Mouse (Mus musculus) heart, adult 2 months (tissue): Measurements from ENCODE around the gene Bnip2. TPM values are rescaled to one million over a fixed set of nuclear protein-coding genes. Genes with fewer than 3 reads are reported as not detected.

Source experiments
- DNase-seq, 2 experiments: peaks; one replicate each; pipeline ENCODE4 v3.0.0; 2021
- H3K27ac ChIP-seq: fragments of 200-600 bp; 2 replicates; pipeline ENCODE4 v1.8.1; 2022
- H3K27me3 ChIP-seq: fragments of 200-500 bp; 2 replicates; pipeline ENCODE4 v1.6.1; 2012; ENCODE audit warnings: mild to moderate bottlenecking, low read length, inconsistent platforms, mixed read lengths; ENCODE audit not compliant: control insufficient read depth, insufficient read depth
- H3K36me3 ChIP-seq: fragments of 200-500 bp; 2 replicates; pipeline ENCODE4 v1.6.1; 2012; ENCODE audit warnings: low read length, inconsistent platforms; ENCODE audit not compliant: control insufficient read depth, insufficient read depth
- H3K4me1 ChIP-seq: fragments of 200-500 bp; 2 replicates; pipeline ENCODE4 v1.6.1; 2011; ENCODE audit warnings: low read length; ENCODE audit not compliant: control insufficient read depth, insufficient read depth
- H3K4me3 ChIP-seq: fragments of 200-600 bp; 2 replicates; pipeline ENCODE4 v1.8.1; 2022
- H3K79me2 ChIP-seq: fragments of 200-500 bp; replicated peaks from 2 replicates; pipeline ENCODE4 v1.6.1; 2012; ENCODE audit warnings: mild to moderate bottlenecking, inconsistent platforms, low read length, moderate library complexity, mixed read lengths; ENCODE audit not compliant: control insufficient read depth, insufficient read depth
- H3K9ac ChIP-seq: fragments of 200-500 bp; 2 replicates; pipeline ENCODE4 v1.6.1; 2012; ENCODE audit warnings: low read depth, mild to moderate bottlenecking, control low read depth, inconsistent platforms, low read length, mixed read lengths
- CTCF ChIP-seq: fragments of 200-600 bp; IDR thresholded peaks from 2 replicates; pipeline ENCODE4 v1.8.1; 2022; ENCODE audit warnings: antibody characterized with exemption, mild to moderate bottlenecking, moderate library complexity
- EP300 ChIP-seq: fragments of 200-500 bp; IDR thresholded peaks from 2 replicates; pipeline ENCODE4 v1.6.1; 2011; ENCODE audit warnings: low read depth, low read length, control low read depth; ENCODE audit not compliant: insufficient read depth
- POLR2A ChIP-seq: fragments of 200-500 bp; IDR thresholded peaks from 2 replicates; pipeline ENCODE4 v1.6.1; 2011; ENCODE audit warnings: mild to moderate bottlenecking, low read depth, low read length, control low read depth; ENCODE audit not compliant: insufficient read depth
- WGBS: fragments of 180-500 bp; shearing (Covaris S2); methylation state at CpG from one replicate; pipeline ENCODE4 v1.1.7; 2018; 5-methylcytosine and 5-hydroxymethylcytosine counted together
- intact Hi-C: fragments of 180-260 bp; cut with DNase I; formaldehyde crosslinking; loops from one replicate; pipeline ENCODE4 v1.15.1; 2025
- polyA plus RNA-seq: library from polyadenylated mRNA; depleted of rRNA; stranded (reverse); fragments of >200 nt; gene quantifications from 2 replicates; pipeline ENCODE4 v1.2.3, GENCODE M21; 2012
- total RNA-seq, 2 experiments: library from RNA; stranded (reverse); gene quantifications; 2 replicates each; pipeline ENCODE4 v1.2.3; 2021

Gene Bnip2
- total and polyA plus RNA-seq, 3 experiments = 34.1 to 97.0 (median 96.7) TPM

DNA sequence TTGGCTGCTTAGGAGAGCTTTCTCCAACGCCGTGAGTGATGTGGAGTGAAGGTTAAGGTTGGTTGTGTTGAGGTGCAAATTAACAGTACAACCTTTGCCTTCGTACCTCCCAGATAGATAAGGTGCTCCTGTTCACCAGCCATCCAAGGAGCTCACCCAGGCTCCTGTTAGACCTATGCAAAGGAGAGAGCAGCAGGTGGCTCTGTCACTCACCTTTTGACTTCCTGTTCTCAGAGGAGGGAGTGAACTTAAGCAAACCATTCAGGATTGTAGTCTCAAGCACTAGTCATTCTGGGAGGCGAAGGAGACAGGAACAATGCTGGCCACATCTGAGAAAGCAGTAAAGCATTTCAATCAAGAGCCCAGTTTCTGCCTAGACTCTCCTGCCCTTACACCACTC, 47.4 kb downstream of the Bnip2 start:
- Histone ChIP-seq H3K9ac (no peak overlapping the region), H3K36me3 (no peaks in the 10 kb centered on the region), H3K4me3 (no peak overlapping the region), H3K4me1 (no peaks in the 10 kb centered on the region), H3K27ac (no peak overlapping the region), H3K27me3 (no peaks in the 10 kb centered on the region), H3K79me2 (no peaks in the 10 kb centered on the region)
- intact Hi-C loops = no loop called here
- WGBS = 65% methylated on average over 4 of the region's 4 CpGs
- no peak for DNase-seq
- TF ChIP-seq POLR2A = no peak
- no peak for TF ChIP-seq CTCF
- no peak for TF ChIP-seq EP300

DNA sequence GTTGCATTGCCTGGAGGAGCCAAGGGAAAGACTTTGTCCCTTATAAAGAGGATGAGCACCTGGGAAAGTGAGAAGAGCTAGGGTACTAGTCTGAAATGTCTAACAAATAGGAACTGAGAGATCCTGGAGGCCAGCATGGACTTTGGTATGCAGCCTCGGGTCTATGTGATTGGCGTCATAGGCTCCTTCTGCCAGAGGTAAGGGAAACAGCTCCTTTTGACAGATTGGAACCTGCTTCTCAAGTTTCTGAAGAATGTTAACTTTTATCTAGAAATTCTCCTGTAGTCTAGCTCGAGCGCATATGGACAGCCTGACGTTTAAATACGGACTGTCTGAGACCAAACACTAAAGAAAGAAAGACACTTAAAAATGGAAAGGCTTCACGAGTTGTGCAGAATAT, 48.7 kb downstream of the Bnip2 start, which contains the start of gene Gcnt3:
Gcnt3 (minus strand) TSS at position 101 of the 400 bp plus-strand sequence.
- intact Hi-C loops = no loop called here
- no peaks in the 10 kb centered on the region for H3K4me1 ChIP-seq
- no peak within 1 kb of the TSS for H3K27ac ChIP-seq

DNA sequence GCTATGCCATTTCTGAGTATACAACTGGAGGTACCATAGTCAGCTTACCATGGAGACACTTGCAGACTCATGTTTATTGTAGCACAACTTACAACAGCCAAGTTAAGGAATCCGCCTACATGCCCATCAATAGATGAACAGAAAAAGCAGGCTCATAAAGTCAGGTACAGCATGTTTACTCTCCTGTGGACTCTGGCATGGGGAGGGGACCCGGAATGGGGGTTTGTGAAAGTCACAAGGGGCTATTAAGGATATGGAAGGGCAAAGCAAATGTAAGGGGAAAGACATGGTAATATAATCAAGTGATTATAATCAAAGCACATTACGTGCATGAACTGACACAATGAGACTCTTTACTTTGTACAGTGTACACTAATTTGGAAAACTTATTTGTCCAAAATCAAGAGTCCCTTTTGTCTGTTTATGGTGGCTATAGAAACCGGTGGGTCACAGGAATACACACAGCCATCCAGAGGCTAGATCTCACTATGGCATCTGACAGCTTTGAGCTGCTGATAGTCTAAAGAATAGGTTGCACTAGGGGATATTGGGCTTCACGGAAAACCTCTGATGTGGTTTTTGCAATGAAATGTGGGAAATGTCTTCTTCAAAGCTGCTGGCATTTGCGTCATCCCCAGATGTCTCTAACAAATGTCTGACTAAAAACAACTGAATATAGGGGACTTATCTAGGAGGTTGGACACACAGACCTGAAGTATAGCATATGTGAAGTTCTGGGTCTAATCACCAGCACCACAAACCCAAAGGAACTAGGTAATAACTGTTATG, 50.5 kb downstream of the Bnip2 start:
- Histone ChIP-seq H3K4me1 (no peaks in the 10 kb centered on the region), H3K27ac (no peak overlapping the region), H3K9ac (no peak overlapping the region), H3K36me3 (no peaks in the 10 kb centered on the region), H3K4me3 (no peak overlapping the region), H3K27me3 (no peaks in the 10 kb centered on the region), H3K79me2 (no peaks in the 10 kb centered on the region)
- intact Hi-C loops = no loop called here
- DNase-seq = no peak
- WGBS = 82% methylated on average over 6 of the region's 6 CpGs
- TF ChIP-seq POLR2A = no peak
- no peak for TF ChIP-seq EP300
- no peak for TF ChIP-seq CTCF

More for the DNA sequence above, 48.7 kb downstream of the Bnip2 start, which contains the start of gene Gcnt3:
- no peaks in the 10 kb centered on the region for H3K27me3 ChIP-seq
- H3K9ac ChIP-seq = no peak within 1 kb of the TSS
- no peak within 1 kb of the TSS for H3K4me3 ChIP-seq
- no peak for TF ChIP-seq EP300
- TF ChIP-seq POLR2A = no peak
- TF ChIP-seq CTCF = no peak
- DNase-seq = no peak
- WGBS = 80% methylated on average over 7 of the region's 7 CpGs
- H3K79me2 ChIP-seq = no peaks in the 10 kb centered on the region
- no peaks in the 10 kb centered on the region for H3K36me3 ChIP-seq

DNA sequence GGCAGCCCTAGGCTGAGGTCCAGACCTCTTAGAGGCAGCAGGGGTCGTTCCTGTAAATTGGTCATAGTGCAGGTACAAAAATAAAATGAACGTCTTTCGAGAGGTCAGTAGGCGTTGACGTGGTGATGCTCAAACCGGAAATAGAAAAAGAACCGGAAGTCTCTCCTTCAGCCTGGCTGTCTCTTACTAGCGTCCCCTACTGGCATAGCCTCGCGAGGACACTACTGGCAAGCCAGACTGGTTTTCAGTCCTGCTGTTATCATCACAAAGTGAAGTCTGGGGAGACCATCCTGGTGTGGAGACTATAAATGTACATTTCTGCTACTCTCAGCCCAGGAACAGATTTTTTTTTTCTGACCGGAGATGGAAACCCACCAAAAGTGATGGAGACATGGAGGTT, 51.3 kb downstream of the Bnip2 start:
- no peaks in the 10 kb centered on the region for H3K79me2 ChIP-seq
- H3K36me3 ChIP-seq = no peaks in the 10 kb centered on the region
- H3K27me3 ChIP-seq = no peaks in the 10 kb centered on the region
- no peak for TF ChIP-seq CTCF
- TF ChIP-seq POLR2A = no peak
- TF ChIP-seq EP300 = no peak
- no peak overlapping the region for H3K9ac ChIP-seq
- intact Hi-C loops = no loop called here
- WGBS = 60% methylated on average over 11 of the region's 11 CpGs
- H3K4me1 ChIP-seq = no peaks in the 10 kb centered on the region
- no peak for DNase-seq
- H3K4me3 ChIP-seq = no peak overlapping the region
- H3K27ac ChIP-seq = no peak overlapping the region

DNA sequence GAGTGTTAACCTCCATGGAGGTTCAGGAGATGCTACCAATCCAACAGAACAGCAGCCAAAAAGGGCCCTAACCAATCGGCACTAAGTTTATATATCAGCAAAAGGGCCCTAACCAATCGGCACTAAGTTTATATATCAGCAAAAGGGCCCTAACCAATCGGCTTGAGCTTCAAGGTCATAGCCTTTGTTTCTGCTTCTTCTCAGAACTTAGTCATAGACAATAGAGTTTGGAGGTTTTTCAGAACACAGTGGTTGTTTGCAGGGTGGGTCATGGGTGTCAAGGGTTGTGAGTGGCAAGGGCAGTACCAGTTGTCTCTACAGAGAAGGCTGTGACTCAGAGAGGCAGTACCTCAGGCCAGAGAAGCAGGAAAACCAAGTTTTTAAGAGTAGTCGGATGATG, 52.9 kb downstream of the Bnip2 start:
- Histone ChIP-seq H3K9ac (no peak overlapping the region), H3K4me1 (no peaks in the 10 kb centered on the region), H3K27me3 (no peaks in the 10 kb centered on the region), H3K36me3 (no peaks in the 10 kb centered on the region), H3K4me3 (no peak overlapping the region), H3K27ac (no peak overlapping the region), H3K79me2 (no peaks in the 10 kb centered on the region)
- 90% methylated on average over 4 of the region's 4 CpGs for WGBS
- intact Hi-C loops = no loop called here
- no peak for TF ChIP-seq CTCF
- no peak for TF ChIP-seq EP300
- TF ChIP-seq POLR2A = no peak
- no peak for DNase-seq

DNA sequence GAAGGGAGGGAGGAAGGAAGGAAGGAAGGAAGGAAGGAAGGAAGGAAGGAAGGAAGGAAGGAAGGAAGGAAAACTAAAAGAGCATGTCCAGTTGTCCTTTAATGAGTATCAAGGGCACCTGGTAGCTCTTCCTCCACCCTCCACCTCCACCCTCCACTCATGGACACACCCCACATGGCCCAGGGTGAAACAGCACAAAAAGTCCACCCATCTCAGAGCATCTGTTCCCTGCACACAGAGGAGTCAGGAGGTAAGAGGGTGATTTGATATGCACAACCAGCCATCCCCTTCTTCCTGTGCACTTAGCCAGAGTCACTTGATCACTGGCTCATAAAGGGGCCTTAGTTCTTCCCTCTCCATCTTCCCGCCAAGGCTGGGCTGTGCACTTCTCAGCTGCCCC, 53.7 kb downstream of the Bnip2 start:
- Histone ChIP-seq H3K36me3 (no peaks in the 10 kb centered on the region), H3K4me3 (no peak overlapping the region), H3K27me3 (no peaks in the 10 kb centered on the region), H3K79me2 (no peaks in the 10 kb centered on the region), H3K4me1 (no peaks in the 10 kb centered on the region), H3K27ac (no peak overlapping the region), H3K9ac (no peak overlapping the region)
- DNase-seq = no peak
- 95% methylated on average over 1 of the region's 1 CpGs for WGBS
- TF ChIP-seq EP300 = no peak
- no peak for TF ChIP-seq CTCF
- no peak for TF ChIP-seq POLR2A
- intact Hi-C loops = no loop called here

DNA sequence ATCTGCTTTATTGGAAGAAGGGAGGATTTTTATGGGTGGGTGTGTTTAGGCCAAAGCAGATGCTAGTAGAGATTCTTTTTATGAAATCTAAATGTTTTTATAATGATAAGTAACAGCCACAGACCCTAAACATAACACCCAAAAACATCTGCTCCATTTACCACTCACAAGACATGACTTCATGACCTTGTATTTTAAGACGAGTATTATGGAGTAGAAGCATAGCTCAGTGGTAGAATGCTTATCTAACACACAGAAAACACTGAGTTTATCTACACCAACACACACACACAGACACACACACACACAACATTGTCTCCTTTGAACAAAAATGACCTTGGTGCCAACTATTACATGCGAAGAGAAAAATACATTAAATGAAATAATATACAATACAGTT, 55.6 kb downstream of the Bnip2 start:
- no peak for DNase-seq
- Histone ChIP-seq H3K36me3 (no peaks in the 10 kb centered on the region), H3K4me1 (no peaks in the 10 kb centered on the region), H3K79me2 (no peaks in the 10 kb centered on the region), H3K4me3 (no peak overlapping the region), H3K27ac (no peak overlapping the region), H3K9ac (no peak overlapping the region), H3K27me3 (no peaks in the 10 kb centered on the region)
- intact Hi-C loops = no loop called here
- 58% methylated on average over 2 of the region's 2 CpGs for WGBS
- TF ChIP-seq CTCF = no peak
- no peak for TF ChIP-seq POLR2A
- TF ChIP-seq EP300 = no peak
